Mouse (Mus musculus): ENCODE data around the gene Mfn1. TPM values are rescaled to one million over a fixed set of nuclear protein-coding genes. Genes with fewer than 3 reads are reported as not detected.
A peak's percentile ranks its signal among the peaks of the same experiment; 100 is the strongest.

Mfn1 gene
- total RNA-seq, 2 experiments from 2014 or later: 99.2 to 103 TPM

- DNase-seq: peak; percentile 98
Observed at GRCm38 (mm10) chr3:32510375-32511190, 18.7 kb upstream of the Mfn1 start.

GRCm38 (mm10) chr3:32511191-32511550 lies 18.1 kb upstream of the Mfn1 start:
- no peak for DNase-seq

GRCm38 (mm10) chr3:32512686-32513284 lies 16.5 kb upstream of the Mfn1 start:
- DNase-seq: no peak

DNA sequence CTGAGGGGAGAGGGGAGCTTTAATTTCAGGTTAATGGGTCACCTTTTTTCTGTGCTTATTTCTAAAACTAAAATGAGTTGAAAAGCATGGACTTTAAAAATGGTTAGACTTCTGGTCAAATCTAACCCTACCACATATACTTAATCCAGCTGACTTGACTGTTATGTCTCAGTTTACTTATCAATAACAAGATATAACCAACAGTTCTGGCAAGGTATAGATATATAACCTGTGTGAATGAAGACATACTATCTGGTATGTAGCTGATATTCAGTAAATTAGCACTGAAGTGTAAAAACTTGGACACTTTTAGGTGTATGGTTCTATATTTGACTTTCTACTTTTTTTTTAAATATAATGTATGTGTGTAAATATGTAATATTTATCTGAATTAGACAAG lies 15.7 kb upstream of the Mfn1 start:
- no peak for DNase-seq

- no peak for DNase-seq
Observed at GRCm38 (mm10) chr3:32527181-32527580, 2.1 kb upstream of the Mfn1 start.

DNA sequence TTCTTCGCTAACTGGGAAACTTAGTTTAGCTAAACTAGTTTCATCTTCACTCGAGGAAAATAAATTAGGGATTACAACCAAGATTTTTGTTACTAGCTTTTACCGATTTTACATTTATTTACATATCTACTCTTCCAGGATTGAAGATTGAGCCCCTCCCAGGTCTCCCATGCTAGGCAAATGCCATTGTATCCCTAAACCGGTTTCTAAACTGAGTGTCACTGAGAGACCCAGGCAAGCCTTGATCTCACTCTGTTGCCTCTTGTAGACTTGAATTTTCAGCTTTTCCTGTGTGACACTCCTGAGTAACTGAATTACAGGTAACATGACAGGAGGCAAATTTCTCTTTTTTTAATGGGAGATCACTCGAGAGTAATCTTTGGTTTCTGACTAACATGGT lies 776 bp downstream of the Mfn1 start:
- no peak for DNase-seq

DNA sequence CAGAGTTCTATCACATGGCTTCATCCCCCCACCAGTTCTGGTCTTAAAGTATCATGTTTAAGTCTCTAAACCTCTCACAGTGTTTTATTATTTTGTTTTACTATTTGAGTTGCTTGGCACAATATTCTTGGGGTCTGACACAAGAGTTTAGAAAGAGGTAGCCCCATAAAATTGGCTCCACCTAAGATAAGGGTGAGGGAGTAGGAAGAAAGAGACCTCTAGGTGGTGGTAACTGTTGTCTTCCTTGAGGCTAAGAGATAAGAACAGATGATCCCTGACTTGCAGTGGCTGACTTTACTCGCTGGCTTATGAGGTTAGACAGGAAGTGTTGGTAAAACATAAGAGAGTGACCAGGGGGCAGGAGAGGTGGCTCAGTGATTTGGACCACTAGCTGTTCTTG lies 6.4 kb downstream of the Mfn1 start:
- DNase-seq: no peak

DNA sequence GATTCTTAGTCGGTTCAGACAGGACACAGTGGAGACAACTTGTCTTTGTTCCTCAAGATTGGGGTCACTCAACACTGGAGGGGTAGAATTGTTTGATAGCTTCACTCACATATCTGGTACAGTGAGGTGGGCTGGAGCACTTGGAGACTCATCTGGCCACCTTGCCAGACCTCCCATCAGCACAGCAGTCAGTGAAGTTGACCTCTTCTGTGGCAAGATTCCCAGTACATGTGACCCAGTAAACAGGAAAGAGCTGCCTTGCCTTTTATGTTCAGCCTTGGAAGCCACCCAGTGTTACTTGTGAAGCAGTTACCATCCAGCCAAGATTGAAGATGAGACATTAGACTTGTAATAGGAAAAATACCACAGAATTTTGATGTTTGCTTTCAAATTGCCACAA lies 8.3 kb downstream of the Mfn1 start:
- DNase-seq: peak; percentile 23

- DNase-seq: no peak
Observed at GRCm38 (mm10) chr3:32538091-32538490, 8.8 kb downstream of the Mfn1 start.

- DNase-seq: no peak
Observed at GRCm38 (mm10) chr3:32553061-32553460, 23.8 kb downstream of the Mfn1 start.

GRCm38 (mm10) chr3:32563401-32563800 lies 34.1 kb downstream of the Mfn1 start:
- no peak for DNase-seq

GRCm38 (mm10) chr3:32573086-32573485 lies 43.8 kb downstream of the Mfn1 start:
- DNase-seq: no peak

- no peak for DNase-seq
Observed at GRCm38 (mm10) chr3:32573881-32574280, 44.6 kb downstream of the Mfn1 start.

GRCm38 (mm10) chr3:32575151-32575550 lies 45.9 kb downstream of the Mfn1 start:
- DNase-seq: no peak

DNA sequence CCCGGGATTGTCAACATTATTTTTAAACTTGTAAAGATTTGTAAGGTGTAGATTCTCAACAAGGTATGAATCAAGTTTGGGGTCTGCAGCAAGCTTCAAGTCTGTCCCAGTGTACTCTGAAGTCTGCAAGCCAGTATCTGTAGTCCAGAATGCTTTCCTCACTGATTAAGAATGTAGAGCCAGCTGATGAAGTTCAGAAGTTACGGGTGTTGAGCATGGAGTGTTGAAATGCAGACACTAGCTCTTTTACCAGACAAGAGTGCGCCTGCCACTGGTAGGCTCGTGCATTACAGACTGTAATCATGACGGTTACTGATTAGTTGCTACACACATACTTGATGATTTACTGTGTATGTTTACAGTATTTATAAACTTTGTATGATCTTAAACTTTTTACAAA lies 49.5 kb downstream of the Mfn1 start:
- no peak for DNase-seq

DNA sequence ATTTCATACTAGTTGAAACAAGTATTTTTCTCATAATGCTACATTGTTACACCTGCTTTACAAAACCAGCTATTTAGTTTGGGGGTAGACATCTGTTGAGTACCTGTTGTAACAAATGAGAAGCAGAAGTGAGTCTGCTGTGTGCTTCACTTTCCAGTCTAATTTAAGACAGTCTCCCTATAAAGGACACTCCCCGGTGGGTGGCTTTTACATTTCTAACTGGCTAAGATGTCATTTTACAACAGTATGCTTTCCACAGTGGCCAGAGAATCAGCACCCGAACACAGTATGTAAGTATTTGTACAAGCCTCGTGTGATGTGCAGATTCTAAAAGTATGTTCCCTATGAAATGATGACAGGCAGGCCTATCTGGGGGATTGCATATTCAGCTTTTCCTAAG lies 51.5 kb downstream of the Mfn1 start:
- DNase-seq: no peak

- DNase-seq: no peak
Observed at GRCm38 (mm10) chr3:32581911-32582310, 52.6 kb downstream of the Mfn1 start.

DNA sequence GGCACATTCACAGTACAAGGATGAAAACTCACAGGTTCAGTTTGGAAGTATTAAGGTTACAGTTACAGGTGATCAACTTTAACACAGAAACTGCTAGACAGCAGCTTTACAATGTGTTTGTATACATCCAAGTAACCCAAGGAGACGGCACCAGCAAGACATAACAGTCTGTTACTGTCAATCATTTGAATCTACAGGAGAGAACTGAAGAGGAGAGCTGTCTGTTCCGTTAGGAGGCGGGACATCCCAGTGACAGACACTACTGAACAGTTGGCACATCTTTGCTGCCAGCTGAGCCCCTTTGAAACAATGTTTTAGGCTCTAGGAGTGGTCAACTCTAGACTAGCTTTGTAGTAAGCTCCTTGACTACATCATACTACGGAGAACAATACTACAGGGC lies 54.2 kb downstream of the Mfn1 start:
- no peak for DNase-seq

DNA sequence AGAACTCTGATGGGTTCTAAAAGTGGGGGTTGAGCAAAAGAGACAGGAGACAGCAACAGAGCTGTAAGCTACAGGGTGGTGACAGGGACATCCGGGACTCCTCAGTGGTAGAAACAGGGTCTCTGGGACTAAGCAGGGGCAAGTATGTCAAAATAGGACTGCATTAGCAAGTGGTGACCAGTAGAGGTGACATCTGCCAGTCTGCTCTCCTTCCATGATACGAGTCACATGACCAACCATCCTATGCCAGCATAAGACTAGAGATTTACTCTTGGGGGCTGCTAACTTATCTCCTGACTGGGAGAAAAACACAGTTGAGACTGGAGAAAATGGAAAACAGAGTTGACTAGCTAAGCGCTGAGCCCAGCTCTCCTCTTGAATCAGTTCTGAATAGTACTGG lies 57.0 kb downstream of the Mfn1 start:
- DNase-seq: no peak

DNA sequence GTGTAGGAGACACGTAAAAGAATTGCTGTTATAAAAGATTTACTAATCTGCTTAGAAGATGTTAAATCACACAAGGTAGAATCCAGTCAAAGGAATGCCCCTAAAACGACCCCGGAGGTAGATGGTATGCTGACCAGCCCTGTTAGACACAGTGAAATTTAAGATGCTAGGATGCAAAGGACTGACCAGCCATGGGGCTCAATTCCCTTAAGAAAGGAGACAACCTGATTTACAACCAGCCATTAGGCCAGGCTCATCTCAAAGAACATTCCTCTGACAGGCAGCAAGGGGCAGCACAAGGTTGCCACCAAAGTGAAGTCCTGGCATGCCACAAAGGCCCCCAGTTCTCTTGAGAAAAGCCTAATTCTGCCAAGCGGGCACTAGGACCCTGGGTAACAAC lies 65.8 kb downstream of the Mfn1 start:
- DNase-seq: no peak

GRCm38 (mm10) chr3:32599328-32599727 lies 70.1 kb downstream of the Mfn1 start:
- DNase-seq: no peak

DNA sequence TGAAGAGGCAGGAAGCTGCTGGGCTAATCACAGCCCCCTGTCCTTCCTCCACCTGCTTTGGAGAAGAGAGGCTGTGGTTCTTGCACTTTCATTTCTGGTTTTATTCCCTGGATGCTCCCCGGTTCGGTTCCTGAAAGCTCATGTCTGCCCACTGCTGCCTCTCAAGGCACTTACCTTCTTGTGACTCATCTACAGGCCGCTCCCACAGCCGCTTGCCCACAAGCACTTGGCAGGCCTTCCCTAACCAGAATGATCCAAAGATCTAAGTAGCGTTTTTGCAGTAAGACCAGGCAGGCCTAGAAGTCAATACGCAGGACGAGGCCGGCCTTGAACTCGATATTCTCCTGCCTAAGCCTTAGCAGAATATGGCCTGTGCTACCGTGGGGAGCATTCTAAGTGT lies 71.8 kb downstream of the Mfn1 start:
- DNase-seq: no peak

- DNase-seq: no peak
Observed at GRCm38 (mm10) chr3:32609233-32609632, 80.0 kb downstream of the Mfn1 start.

- peak; percentile 50 for DNase-seq
Observed at GRCm38 (mm10) chr3:32610560-32610959, 81.3 kb downstream of the Mfn1 start.
